Mouse (Mus musculus) bone marrow, adult 2 months (tissue): ENCODE results near the gene Rsph6a. TPM values are rescaled to one million over a fixed set of nuclear protein-coding genes. Genes with fewer than 3 reads are reported as not detected.

Source experiments
- H3K27ac ChIP-seq: fragments of 200-500 bp; 2 replicates; pipeline ENCODE4 v1.5.1; 2012; ENCODE audit warnings: low read depth, mild to moderate bottlenecking, control low read depth, inconsistent platforms, low read length; ENCODE audit not compliant: control insufficient read depth, poor library complexity, insufficient read depth
- H3K4me1 ChIP-seq: fragments of 200-500 bp; 2 replicates; pipeline ENCODE4 v1.6.1; 2011; ENCODE audit warnings: low read length; ENCODE audit not compliant: control insufficient read depth, insufficient read depth
- H3K4me3 ChIP-seq: fragments of 200-500 bp; replicated peaks from 2 replicates; pipeline ENCODE3; 2011; ENCODE audit warnings: mild to moderate bottlenecking, low read depth, low read length, control low read depth; ENCODE audit not compliant: control insufficient read depth
- CTCF ChIP-seq: fragments of 200-500 bp; IDR thresholded peaks from 2 replicates; pipeline ENCODE4 v1.5.1; 2011; ENCODE audit warnings: low read length, control low read depth; ENCODE audit not compliant: control insufficient read depth, insufficient read depth
- POLR2A ChIP-seq: fragments of 200-500 bp; IDR thresholded peaks from 2 replicates; pipeline ENCODE4 v1.6.1; 2011; ENCODE audit warnings: low read depth, mild to moderate bottlenecking, control low read depth, low read length, borderline replicate concordance; ENCODE audit not compliant: control insufficient read depth
- WGBS: fragments of 180-500 bp; shearing (Covaris S2); methylation state at CpG from one replicate; pipeline ENCODE4 v1.1.7; 2018; 5-methylcytosine and 5-hydroxymethylcytosine counted together
- polyA plus RNA-seq: library from polyadenylated mRNA; stranded (reverse); fragments of >200 nt; gene quantifications from 2 replicates; pipeline ENCODE4 v1.2.4, GENCODE M21; 2011; ENCODE audit warnings: low replicate concordance; ENCODE audit not compliant: missing spikeins, insufficient read depth, insufficient read length

Gene Rsph6a
- polyA plus RNA-seq, 1 experiment = not detected

- Histone ChIP-seq H3K27ac (no peak overlapping the region), H3K4me1 (peaks cover 3% of the 10 kb centered on the region), H3K4me3 (no peak overlapping the region)
- 63% methylated on average over 6 of the region's 6 CpGs for WGBS
- TF ChIP-seq POLR2A (no peak), CTCF (peak; percentile 81)
Measured at GRCm38 (mm10) chr7:19029084-19029653, 25.3 kb upstream of the Rsph6a start.

- Histone ChIP-seq H3K4me3 (no peak overlapping the region), H3K27ac (no peak overlapping the region), H3K4me1 (no peaks in the 10 kb centered on the region)
- TF ChIP-seq POLR2A (no peak), CTCF (no peak)
- WGBS = 88% methylated on average over 4 of the region's 4 CpGs
Measured at GRCm38 (mm10) chr7:19031641-19032040, 22.8 kb upstream of the Rsph6a start.

GRCm38 (mm10) chr7:19044616-19045015, 9.9 kb upstream of the Rsph6a start:
- Histone ChIP-seq H3K27ac (no peak overlapping the region), H3K4me3 (no peak overlapping the region), H3K4me1 (no peaks in the 10 kb centered on the region)
- TF ChIP-seq CTCF (no peak), POLR2A (no peak)
- 94% methylated on average over 6 of the region's 6 CpGs for WGBS

DNA sequence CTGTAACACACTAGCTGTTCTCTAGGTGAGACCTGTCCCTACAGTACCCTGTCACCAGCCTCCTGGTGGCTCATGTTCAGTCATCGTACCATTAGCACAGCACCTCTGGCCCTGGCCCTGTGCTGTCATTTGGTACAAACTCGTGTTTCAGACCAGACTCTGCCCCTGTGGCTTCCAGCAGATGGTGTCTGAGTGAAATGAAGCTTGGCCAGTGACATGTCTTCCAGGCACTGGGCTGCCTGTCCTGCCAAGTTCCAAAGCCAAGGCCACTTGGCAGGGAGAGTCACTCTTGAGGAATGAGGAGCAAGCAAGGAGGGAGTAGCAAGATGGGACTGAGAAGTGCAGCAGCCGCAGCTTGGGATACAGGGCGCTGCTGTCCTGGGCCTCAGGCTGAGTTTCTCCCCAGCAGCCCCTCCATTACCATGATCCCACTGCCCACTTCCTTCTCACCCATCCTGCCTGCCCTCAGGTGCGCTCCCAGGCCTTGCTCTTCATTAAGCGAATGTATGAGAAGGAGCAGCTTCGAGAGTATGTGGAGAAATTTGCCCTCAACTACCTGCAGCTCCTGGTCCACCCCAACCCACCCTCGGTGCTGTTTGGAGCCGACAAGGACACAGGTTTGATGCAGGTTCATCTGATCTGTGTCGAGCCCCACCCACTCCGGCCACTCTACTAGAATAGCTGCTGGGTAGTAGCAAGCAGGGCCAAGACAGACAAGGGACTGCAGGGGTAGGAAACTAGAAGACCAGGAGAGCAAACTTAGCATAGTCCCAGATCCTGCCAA, 8.0 kb upstream of the Rsph6a start:
- H3K4me3 ChIP-seq = no peak overlapping the region
- no peak overlapping the region for H3K27ac ChIP-seq
- H3K4me1 ChIP-seq = no peaks in the 10 kb centered on the region
- TF ChIP-seq POLR2A (no peak), CTCF (no peak)
- 91% methylated on average over 11 of the region's 11 CpGs for WGBS

DNA sequence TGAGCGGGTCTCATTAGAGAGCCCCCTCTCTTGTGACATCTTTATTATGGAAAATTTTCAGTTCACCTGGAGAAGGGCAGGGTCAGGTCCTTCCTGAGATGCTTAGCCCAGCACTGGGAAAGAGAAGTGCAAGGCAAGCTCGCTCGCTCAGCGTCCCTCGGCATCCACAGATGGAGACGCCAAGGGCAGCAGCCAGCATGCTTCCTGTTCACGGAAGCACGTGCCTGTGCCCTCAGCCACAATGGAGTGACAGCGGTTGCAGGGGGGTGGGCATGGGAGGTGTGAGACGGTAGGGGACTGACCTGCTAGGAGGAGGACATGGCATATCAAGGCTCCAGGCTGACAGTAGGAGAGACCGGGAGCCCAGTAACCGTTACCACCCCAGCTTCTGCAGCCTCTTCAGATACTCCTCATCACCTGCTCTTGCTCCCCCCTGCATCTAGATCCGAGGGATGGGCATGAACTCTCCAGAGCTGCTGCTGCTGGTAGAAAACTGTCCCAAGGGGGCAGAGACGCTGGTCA, 6.4 kb upstream of the Rsph6a start:
- Histone ChIP-seq H3K4me1 (no peaks in the 10 kb centered on the region), H3K27ac (no peak overlapping the region), H3K4me3 (no peak overlapping the region)
- 73% methylated on average over 14 of the region's 14 CpGs for WGBS
- TF ChIP-seq CTCF = no peak
- no peak for TF ChIP-seq POLR2A

DNA sequence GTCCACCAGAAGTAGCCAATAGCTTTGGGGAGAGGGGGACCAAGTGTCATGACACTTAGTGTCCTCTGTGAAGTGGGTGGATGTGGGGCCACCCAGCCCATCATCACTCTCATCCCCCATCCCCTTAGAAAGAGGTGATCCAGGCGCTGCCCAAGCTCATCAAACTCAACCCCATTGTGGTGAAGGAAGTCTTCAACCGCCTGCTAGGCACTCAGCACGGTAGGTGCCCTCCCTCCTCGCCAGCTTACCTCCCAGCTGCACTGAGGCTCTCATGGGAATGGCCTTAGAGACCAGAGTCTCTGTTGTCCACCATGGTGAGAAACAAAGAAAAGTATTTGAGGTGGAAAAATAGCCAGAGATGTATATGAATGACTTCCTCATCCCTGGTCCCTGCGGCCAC, 5.2 kb upstream of the Rsph6a start:
- 77% methylated on average over 5 of the region's 5 CpGs for WGBS
- Histone ChIP-seq H3K4me1 (no peaks in the 10 kb centered on the region), H3K27ac (no peak overlapping the region), H3K4me3 (no peak overlapping the region)
- TF ChIP-seq CTCF (no peak), POLR2A (no peak)

GRCm38 (mm10) chr7:19050172-19050571, 4.3 kb upstream of the Rsph6a start:
- H3K27ac ChIP-seq = no peak overlapping the region
- no peak for TF ChIP-seq CTCF
- TF ChIP-seq POLR2A = no peak

GRCm38 (mm10) chr7:19051161-19051560, 3.3 kb upstream of the Rsph6a start:
- WGBS = 80% methylated on average over 4 of the region's 4 CpGs
- H3K4me3 ChIP-seq = no peak overlapping the region
- no peaks in the 10 kb centered on the region for H3K4me1 ChIP-seq
- TF ChIP-seq CTCF = no peak
- no peak for TF ChIP-seq POLR2A
- H3K27ac ChIP-seq = no peak overlapping the region

More at GRCm38 (mm10) chr7:19050172-19050571, 4.3 kb upstream of the Rsph6a start:
- WGBS = 73% methylated on average over 8 of the region's 8 CpGs
- Histone ChIP-seq H3K4me1 (no peaks in the 10 kb centered on the region), H3K4me3 (no peak overlapping the region)
